Mouse (Mus musculus): ENCODE data around the gene Rnf145. TPM values are rescaled to one million over a fixed set of nuclear protein-coding genes. Genes with fewer than 3 reads are reported as not detected.

The Rnf145 gene
- polyA plus RNA-seq, 1 experiment, result 13.0 TPM

DNA sequence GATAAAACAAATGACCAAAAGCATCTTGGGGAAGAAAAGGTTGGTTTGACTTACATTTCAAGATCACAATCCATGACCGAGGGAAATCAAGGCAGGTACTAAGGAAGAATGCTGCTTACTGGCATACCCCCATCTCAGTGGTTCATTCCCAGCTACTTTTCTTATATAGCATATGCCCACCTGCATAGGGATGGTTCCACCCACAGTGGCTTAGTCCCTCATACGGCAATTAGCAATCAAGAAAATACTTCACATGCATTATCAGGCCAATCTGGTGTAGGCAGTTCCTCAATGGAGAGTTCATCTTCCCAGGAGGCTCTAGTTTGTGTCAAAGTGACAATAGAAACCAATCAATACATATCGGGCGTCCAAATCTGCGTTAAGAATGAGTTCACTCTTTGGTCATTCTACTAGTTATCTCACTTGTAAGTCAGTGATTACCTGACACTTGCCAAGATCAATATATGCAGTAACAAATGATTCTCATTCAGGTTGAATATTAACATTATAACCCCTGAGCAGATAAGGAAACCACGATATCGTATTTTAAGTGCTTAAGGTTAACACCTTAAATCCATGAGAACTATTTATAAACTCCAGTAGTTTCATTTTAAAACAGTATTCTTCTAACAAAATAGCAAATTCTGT, 33.6 kb upstream of the Rnf145 start:
- no peaks in the 10 kb centered on the region for H3K36me3 ChIP-seq (ENCODE audit: control insufficient read depth)
- peaks cover 2% of the 10 kb centered on the region; the same call in 1 of the 2 replicates for H3K9me3 ChIP-seq (ENCODE audit: control insufficient read depth, low read length)
- H3K4me3 ChIP-seq (replicated peaks), result no peak overlapping the region
- no peaks in the 10 kb centered on the region for H3K27me3 ChIP-seq (ENCODE audit: control insufficient read depth)
- H3K4me1 ChIP-seq (ENCODE audit: control insufficient read depth), result peaks cover 10% of the 10 kb centered on the region
- no peak for TF ChIP-seq GATA1 (IDR thresholded peaks at IDR 0.05; ENCODE audit: low read length)
- TF ChIP-seq TAL1 (IDR thresholded peaks at IDR 0.05; ENCODE audit: low read length), result no peak

GRCm38 (mm10) chr11:44489117-44489516, 29.6 kb upstream of the Rnf145 start:
- H3K4me1 ChIP-seq (ENCODE audit: control insufficient read depth), result peaks cover 15% of the 10 kb centered on the region
- H3K27me3 ChIP-seq (ENCODE audit: control insufficient read depth), result no peaks in the 10 kb centered on the region
- no peak overlapping the region for H3K4me3 ChIP-seq (replicated peaks)
- TF ChIP-seq GATA1 (IDR thresholded peaks at IDR 0.05; ENCODE audit: low read length) (no peak), TAL1 (IDR thresholded peaks at IDR 0.05; ENCODE audit: low read length) (no peak)
- peaks cover 2% of the 10 kb centered on the region; the same call in 1 of the 2 replicates for H3K9me3 ChIP-seq (ENCODE audit: control insufficient read depth, low read length)
- no peaks in the 10 kb centered on the region for H3K36me3 ChIP-seq (ENCODE audit: control insufficient read depth)

GRCm38 (mm10) chr11:44494643-44495323, 24.0 kb upstream of the Rnf145 start:
- H3K4me3 ChIP-seq (replicated peaks), result no peak overlapping the region
- no peaks in the 10 kb centered on the region for H3K27me3 ChIP-seq (ENCODE audit: control insufficient read depth)
- peaks cover 38% of the 10 kb centered on the region for H3K4me1 ChIP-seq (ENCODE audit: control insufficient read depth)
- no peaks in the 10 kb centered on the region for H3K9me3 ChIP-seq (ENCODE audit: control insufficient read depth, low read length)
- no peaks in the 10 kb centered on the region for H3K36me3 ChIP-seq (ENCODE audit: control insufficient read depth)
- TF ChIP-seq TAL1 (IDR thresholded peaks at IDR 0.05; ENCODE audit: low read length) (no peak), GATA1 (IDR thresholded peaks at IDR 0.05; ENCODE audit: low read length) (no peak)

DNA sequence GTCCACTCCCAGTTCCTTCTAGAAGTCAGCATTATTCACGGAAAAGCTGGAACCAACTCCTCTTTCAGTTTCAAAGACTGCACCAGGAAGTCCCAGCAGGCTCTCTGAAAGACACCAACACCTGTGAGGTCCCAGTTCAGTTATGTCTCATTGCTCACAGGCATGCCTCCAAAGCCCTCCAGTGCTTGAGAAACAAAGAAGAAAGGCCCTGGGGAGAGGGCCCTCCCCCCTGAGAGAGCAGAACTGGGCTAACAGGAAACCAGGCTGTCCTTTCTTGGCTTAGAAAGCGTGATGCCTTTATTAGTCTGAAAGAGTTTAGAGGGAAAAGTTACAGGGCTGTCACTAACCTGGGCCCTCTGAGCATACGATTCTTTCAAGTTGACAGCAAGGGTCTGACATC, 22.5 kb upstream of the Rnf145 start:
- Histone ChIP-seq H3K36me3 (ENCODE audit: control insufficient read depth) (no peaks in the 10 kb centered on the region), H3K4me1 (ENCODE audit: control insufficient read depth) (peaks cover 39% of the 10 kb centered on the region), H3K9me3 (ENCODE audit: control insufficient read depth, low read length) (no peaks in the 10 kb centered on the region), H3K4me3 (replicated peaks) (no peak overlapping the region), H3K27me3 (ENCODE audit: control insufficient read depth) (peaks cover 3% of the 10 kb centered on the region; the same call in 1 of the 2 replicates)
- TF ChIP-seq TAL1 (IDR thresholded peaks at IDR 0.05; ENCODE audit: low read length), result no peak
- TF ChIP-seq GATA1 (IDR thresholded peaks at IDR 0.05; ENCODE audit: low read length), result no peak

- H3K9me3 ChIP-seq (ENCODE audit: control insufficient read depth, low read length), result peaks cover under 1% of the 10 kb centered on the region; the same call in 1 of the 2 replicates
- TF ChIP-seq GATA1 (IDR thresholded peaks at IDR 0.05; ENCODE audit: low read length) (no peak), TAL1 (IDR thresholded peaks at IDR 0.05; ENCODE audit: low read length) (no peak)
- H3K27me3 ChIP-seq (ENCODE audit: control insufficient read depth), result peaks cover 3% of the 10 kb centered on the region; the same call in 1 of the 2 replicates
Observed at GRCm38 (mm10) chr11:44498412-44499272, 20.1 kb upstream of the Rnf145 start.

GRCm38 (mm10) chr11:44500966-44501365, 17.8 kb upstream of the Rnf145 start:
- peaks cover 3% of the 10 kb centered on the region; the same call in 1 of the 2 replicates for H3K27me3 ChIP-seq (ENCODE audit: control insufficient read depth)
- TF ChIP-seq TAL1 (IDR thresholded peaks at IDR 0.05; ENCODE audit: low read length), result no peak
- no peak for TF ChIP-seq GATA1 (IDR thresholded peaks at IDR 0.05; ENCODE audit: low read length)
- peaks cover 45% of the 10 kb centered on the region for H3K4me1 ChIP-seq (ENCODE audit: control insufficient read depth)
- no peak overlapping the region for H3K4me3 ChIP-seq (replicated peaks)
- peaks cover 6% of the 10 kb centered on the region for H3K9me3 ChIP-seq (ENCODE audit: control insufficient read depth, low read length)
- peaks cover 6% of the 10 kb centered on the region; the same call in 1 of the 2 replicates for H3K36me3 ChIP-seq (ENCODE audit: control insufficient read depth)

More at GRCm38 (mm10) chr11:44498412-44499272, 20.1 kb upstream of the Rnf145 start:
- Histone ChIP-seq H3K4me1 (ENCODE audit: control insufficient read depth) (peaks cover 42% of the 10 kb centered on the region), H3K36me3 (ENCODE audit: control insufficient read depth) (no peaks in the 10 kb centered on the region), H3K4me3 (replicated peaks) (no peak overlapping the region)

DNA sequence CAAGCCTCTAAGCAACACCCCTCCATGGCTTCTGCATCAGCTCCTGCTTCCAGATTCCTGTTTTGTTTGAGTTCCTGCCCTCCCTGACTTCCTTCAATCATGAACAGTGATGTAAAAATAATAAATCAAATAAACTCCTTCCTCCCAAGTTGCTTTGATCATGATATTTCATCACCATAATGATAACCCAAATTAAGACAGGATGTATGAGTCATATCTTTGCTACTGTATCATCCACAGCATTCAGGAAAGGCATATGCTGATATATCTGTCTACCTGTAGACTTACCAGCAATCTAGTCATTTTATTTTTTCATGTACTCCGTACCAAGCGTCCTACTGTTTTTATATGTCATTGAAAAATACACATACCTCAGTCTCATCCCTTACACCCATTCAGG, 17.3 kb upstream of the Rnf145 start:
- Histone ChIP-seq H3K4me3 (replicated peaks) (no peak overlapping the region), H3K4me1 (ENCODE audit: control insufficient read depth) (peaks cover 45% of the 10 kb centered on the region), H3K36me3 (ENCODE audit: control insufficient read depth) (peaks cover 10% of the 10 kb centered on the region; the same call in 1 of the 2 replicates), H3K27me3 (ENCODE audit: control insufficient read depth) (peaks cover 3% of the 10 kb centered on the region; the same call in 1 of the 2 replicates), H3K9me3 (ENCODE audit: control insufficient read depth, low read length) (peaks cover 6% of the 10 kb centered on the region)
- TF ChIP-seq GATA1 (IDR thresholded peaks at IDR 0.05; ENCODE audit: low read length), result no peak
- TF ChIP-seq TAL1 (IDR thresholded peaks at IDR 0.05; ENCODE audit: low read length), result no peak

GRCm38 (mm10) chr11:44502931-44503330, 15.8 kb upstream of the Rnf145 start:
- H3K9me3 ChIP-seq (ENCODE audit: control insufficient read depth, low read length), result peaks cover 6% of the 10 kb centered on the region
- TF ChIP-seq GATA1 (IDR thresholded peaks at IDR 0.05; ENCODE audit: low read length) (no peak), TAL1 (IDR thresholded peaks at IDR 0.05; ENCODE audit: low read length) (no peak)
- peaks cover 3% of the 10 kb centered on the region; the same call in 1 of the 2 replicates for H3K27me3 ChIP-seq (ENCODE audit: control insufficient read depth)
- H3K4me1 ChIP-seq (ENCODE audit: control insufficient read depth), result peaks cover 51% of the 10 kb centered on the region
- H3K4me3 ChIP-seq (replicated peaks), result no peak overlapping the region
- peaks cover 10% of the 10 kb centered on the region; the same call in 1 of the 2 replicates for H3K36me3 ChIP-seq (ENCODE audit: control insufficient read depth)
